Mouse (Mus musculus) small intestine, adult 10 weeks (tissue): Measurements from ENCODE around the gene H2al1o. TPM values are rescaled to one million over a fixed set of nuclear protein-coding genes. Genes with fewer than 3 reads are reported as not detected.

Source experiments
- polyA plus RNA-seq: library from polyadenylated mRNA; stranded (reverse); fragments of 350-450 nt; fragmentation: Illumina TruSeq; extraction: RNeasy Lipid Tissue Mini Kit (QIAGEN cat#74804); gene quantifications from one replicate; pipeline ENCODE4 v1.2.3, GENCODE M21; 2014; ENCODE audit warnings: low replicate concordance

H2al1o gene
- not detected for polyA plus RNA-seq

GRCm38 (mm10) chrX:9572309-9572708 lies at the start of gene H2al1o:
Gene H2al1o (minus strand): TSS chrX:9572409.

Other genes starting within 250 kb of the H2al1o start
- not detected for gene H2al1k, start 221.8 kb downstream of the H2al1o start, polyA plus RNA-seq
- gene Cybb, start 84.6 kb downstream of the H2al1o start, polyA plus RNA-seq = 28.4 TPM
- gene Dynlt3, start 90.6 kb upstream of the H2al1o start, polyA plus RNA-seq = 183 TPM